Mouse (Mus musculus): ENCODE data around the gene Tnik. TPM values are rescaled to one million over a fixed set of nuclear protein-coding genes. Genes with fewer than 3 reads are reported as not detected.

Gene Tnik
- polyA plus RNA-seq, 1 experiment, result 0.21 TPM

DNA sequence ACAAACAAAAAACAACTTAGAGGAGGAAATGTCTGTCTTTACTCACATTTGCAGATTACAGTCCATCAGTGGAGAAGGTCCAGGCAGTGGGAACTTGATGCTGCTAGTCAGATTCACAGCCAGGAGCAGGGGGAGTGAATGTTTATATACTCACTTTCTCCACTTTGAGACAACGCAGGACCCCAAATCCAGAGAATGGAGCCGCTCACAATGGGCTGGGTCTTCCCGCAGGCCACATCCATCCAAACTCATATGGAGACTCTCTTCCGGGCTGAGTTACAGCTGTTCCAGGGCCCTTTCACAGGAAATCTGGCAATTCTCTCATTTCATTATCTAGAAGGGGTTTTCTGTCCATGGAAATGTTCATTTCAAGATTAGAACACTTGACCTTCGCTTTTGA lies 277.1 kb downstream of the Tnik start:
- H3ac ChIP-seq (ENCODE audit: control insufficient read depth, insufficient read length, low read depth), result no peak overlapping the region
- H3K4me3 ChIP-seq (ENCODE audit: insufficient read depth, poor library complexity, severe bottlenecking), result no peak overlapping the region
- H3K27me3 ChIP-seq (ENCODE audit: control insufficient read depth, insufficient read depth, insufficient read length), result no peaks in the 10 kb centered on the region
- H3K79me2 ChIP-seq (ENCODE audit: control insufficient read depth, insufficient read depth), result no peaks in the 10 kb centered on the region
- TF ChIP-seq MAX (IDR thresholded peaks at IDR 0.05), result no peak
- TF ChIP-seq USF1 (IDR thresholded peaks at IDR 0.05; ENCODE audit: low read depth), result no peak
- TF ChIP-seq MYOD1 (IDR thresholded peaks at IDR 0.05; ENCODE audit: control insufficient read depth, insufficient read length, low read depth), result no peak
- no peak for TF ChIP-seq MYOG (IDR thresholded peaks at IDR 0.05; ENCODE audit: control insufficient read depth, extremely low read depth, insufficient read length)
- no peak for TF ChIP-seq CEBPB (IDR thresholded peaks at IDR 0.05; ENCODE audit: low read depth)
- no peak for TF ChIP-seq FOSL1 (IDR thresholded peaks at IDR 0.05; ENCODE audit: insufficient read depth, low read length, poor library complexity, severe bottlenecking)
- no peak for TF ChIP-seq CTCF (IDR thresholded peaks at IDR 0.05; ENCODE audit: control insufficient read depth, insufficient read depth, insufficient read length)
- H3K36me3 ChIP-seq (ENCODE audit: control insufficient read depth, insufficient read depth), result no peaks in the 10 kb centered on the region
- no peaks in the 10 kb centered on the region for H3K79me3 ChIP-seq (ENCODE audit: low read depth)

DNA sequence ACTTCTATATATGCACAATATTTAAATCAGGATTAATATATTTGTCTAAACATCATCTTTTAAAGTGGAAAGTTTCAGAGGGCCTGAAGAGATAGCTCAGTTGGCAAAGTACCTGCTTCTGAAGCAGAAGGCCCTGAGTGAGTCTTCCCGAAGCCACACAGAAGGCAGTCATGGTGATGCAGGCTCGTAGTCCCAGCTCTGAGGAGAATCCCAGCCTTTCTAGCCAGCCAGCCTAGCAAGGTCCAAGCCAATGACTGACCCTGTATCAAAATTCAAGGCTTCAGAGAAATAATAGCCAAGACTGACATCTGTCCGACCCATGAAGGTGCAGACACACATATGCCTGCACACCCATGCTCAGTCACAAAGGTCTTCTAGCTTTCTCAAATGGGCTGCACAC lies 279.9 kb downstream of the Tnik start:
- Histone ChIP-seq H3ac (ENCODE audit: control insufficient read depth, insufficient read length, low read depth) (no peak overlapping the region), H3K36me3 (ENCODE audit: control insufficient read depth, insufficient read depth) (no peaks in the 10 kb centered on the region), H3K79me3 (ENCODE audit: low read depth) (no peaks in the 10 kb centered on the region), H3K27me3 (ENCODE audit: control insufficient read depth, insufficient read depth, insufficient read length) (no peaks in the 10 kb centered on the region), H3K4me3 (ENCODE audit: insufficient read depth, poor library complexity, severe bottlenecking) (no peak overlapping the region), H3K79me2 (ENCODE audit: control insufficient read depth, insufficient read depth) (no peaks in the 10 kb centered on the region)
- no peak for TF ChIP-seq USF1 (IDR thresholded peaks at IDR 0.05; ENCODE audit: low read depth)

DNA sequence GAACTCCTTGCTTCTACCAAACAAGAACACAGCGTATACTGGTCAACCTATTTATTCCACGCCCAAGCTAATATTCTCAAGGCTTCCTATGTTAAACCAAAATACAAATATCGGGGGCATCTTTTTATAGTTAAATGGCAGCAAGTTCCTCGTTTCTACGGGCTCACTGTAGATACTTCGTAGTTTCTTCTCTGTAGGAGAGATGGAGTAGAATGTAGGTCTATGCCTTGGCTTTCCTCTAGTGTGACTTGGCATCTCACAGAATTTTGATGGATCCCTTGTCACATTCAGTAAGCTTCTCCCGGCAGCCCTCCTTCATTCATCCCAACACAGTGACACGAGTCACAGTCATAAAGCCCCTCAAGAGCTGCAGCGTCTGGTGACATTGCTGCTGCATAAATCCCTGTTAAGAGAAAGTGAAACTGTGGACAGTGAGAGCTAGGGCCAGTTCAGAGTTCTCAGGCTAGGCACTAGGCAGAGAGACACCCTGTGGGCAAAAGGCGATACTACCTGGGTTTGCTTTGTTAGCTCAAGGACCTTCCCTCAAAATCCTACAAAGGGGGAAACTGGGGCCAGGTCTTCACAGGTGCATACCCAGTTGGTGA lies 280.5 kb downstream of the Tnik start:
- Histone ChIP-seq H3K27me3 (ENCODE audit: control insufficient read depth, insufficient read depth, insufficient read length) (no peaks in the 10 kb centered on the region), H3K4me3 (ENCODE audit: insufficient read depth, poor library complexity, severe bottlenecking) (no peak overlapping the region), H3K79me3 (ENCODE audit: low read depth) (no peaks in the 10 kb centered on the region), H3K79me2 (ENCODE audit: control insufficient read depth, insufficient read depth) (no peaks in the 10 kb centered on the region), H3K36me3 (ENCODE audit: control insufficient read depth, insufficient read depth) (no peaks in the 10 kb centered on the region), H3ac (ENCODE audit: control insufficient read depth, insufficient read length, low read depth) (no peak overlapping the region)
- no peak for TF ChIP-seq USF1 (IDR thresholded peaks at IDR 0.05; ENCODE audit: low read depth)
- peak; percentile 30 for TF ChIP-seq CTCF (IDR thresholded peaks at IDR 0.05; ENCODE audit: control insufficient read depth, insufficient read depth, insufficient read length)
- no peak for TF ChIP-seq CEBPB (IDR thresholded peaks at IDR 0.05; ENCODE audit: low read depth)
- TF ChIP-seq MYOD1 (IDR thresholded peaks at IDR 0.05; ENCODE audit: control insufficient read depth, insufficient read length, low read depth), result no peak

DNA sequence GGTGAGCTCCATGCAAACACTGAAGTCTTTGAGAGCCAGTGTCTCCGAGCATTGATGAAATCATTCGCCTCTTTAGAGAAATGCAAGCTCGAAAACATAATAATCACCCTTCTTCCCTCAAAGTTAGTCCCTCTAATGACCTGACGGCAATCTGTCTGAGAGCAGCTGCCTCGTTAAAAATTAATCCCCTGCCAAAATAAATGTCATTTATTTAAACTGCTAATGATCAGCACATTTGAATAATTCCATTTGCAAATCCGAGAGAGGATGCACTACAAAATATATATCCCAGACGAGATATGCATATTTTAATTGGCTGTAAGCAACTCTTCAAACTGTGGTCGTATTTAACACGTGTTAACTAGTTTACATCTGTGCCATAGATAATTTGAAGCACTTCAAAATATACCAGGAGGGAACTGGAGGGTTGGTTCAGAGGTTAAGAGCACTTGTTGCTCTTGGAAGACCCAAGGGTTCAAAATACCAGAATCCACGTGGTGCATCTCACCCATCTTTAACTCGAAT lies 281.4 kb downstream of the Tnik start:
- no peak for TF ChIP-seq MAX (IDR thresholded peaks at IDR 0.05)
- TF ChIP-seq MYOD1 (IDR thresholded peaks at IDR 0.05; ENCODE audit: control insufficient read depth, insufficient read length, low read depth), result no peak
- TF ChIP-seq FOSL1 (IDR thresholded peaks at IDR 0.05; ENCODE audit: insufficient read depth, low read length, poor library complexity, severe bottlenecking), result no peak
- no peak for TF ChIP-seq MYOG (IDR thresholded peaks at IDR 0.05; ENCODE audit: control insufficient read depth, extremely low read depth, insufficient read length)
- TF ChIP-seq CTCF (IDR thresholded peaks at IDR 0.05; ENCODE audit: control insufficient read depth, insufficient read depth, insufficient read length), result no peak
- no peak for TF ChIP-seq USF1 (IDR thresholded peaks at IDR 0.05; ENCODE audit: low read depth)
- TF ChIP-seq CEBPB (IDR thresholded peaks at IDR 0.05; ENCODE audit: low read depth), result no peak
- H3K27me3 ChIP-seq (ENCODE audit: control insufficient read depth, insufficient read depth, insufficient read length), result no peaks in the 10 kb centered on the region
- no peaks in the 10 kb centered on the region for H3K36me3 ChIP-seq (ENCODE audit: control insufficient read depth, insufficient read depth)
- no peak overlapping the region for H3ac ChIP-seq (ENCODE audit: control insufficient read depth, insufficient read length, low read depth)
- H3K4me3 ChIP-seq (ENCODE audit: insufficient read depth, poor library complexity, severe bottlenecking), result no peak overlapping the region
- H3K79me3 ChIP-seq (ENCODE audit: low read depth), result no peaks in the 10 kb centered on the region
- H3K79me2 ChIP-seq (ENCODE audit: control insufficient read depth, insufficient read depth), result no peaks in the 10 kb centered on the region

DNA sequence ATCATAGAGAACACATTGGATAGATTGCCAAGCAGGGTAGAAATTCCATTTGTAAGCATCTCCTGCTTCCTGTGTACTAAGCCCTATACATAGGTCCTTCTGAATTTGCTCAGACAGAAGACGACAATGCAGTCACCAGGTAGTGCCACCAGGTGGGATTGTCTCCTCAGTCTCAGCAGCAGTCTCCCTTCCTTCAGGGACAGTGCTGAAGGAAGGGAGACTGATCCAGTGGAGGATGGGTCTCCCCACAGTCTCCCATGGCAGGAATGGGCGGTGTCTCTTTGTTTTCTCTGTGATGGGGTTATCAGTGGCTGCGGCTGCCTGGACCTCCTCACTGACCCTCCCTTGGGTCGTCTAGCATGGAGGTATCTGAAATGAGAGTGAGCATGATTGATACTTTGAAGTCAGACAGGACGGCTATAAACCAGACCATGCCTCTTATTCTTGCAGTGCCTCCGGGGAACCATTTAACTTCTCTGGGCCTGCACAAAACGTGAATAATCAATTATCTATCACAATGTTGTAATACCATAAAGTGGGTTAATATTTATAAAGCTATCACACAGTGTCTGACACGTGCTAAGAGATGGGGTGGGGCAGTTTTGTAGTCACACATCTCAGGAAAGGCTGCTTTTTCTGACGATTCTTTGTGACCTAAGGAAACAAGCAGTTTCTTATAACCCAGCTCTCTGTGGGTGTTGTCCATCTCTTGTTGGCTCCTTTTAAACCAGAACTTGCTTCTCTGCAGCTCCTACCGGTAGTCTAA lies 285.1 kb downstream of the Tnik start:
- H3K79me3 ChIP-seq (ENCODE audit: low read depth), result no peaks in the 10 kb centered on the region
- H3K36me3 ChIP-seq (ENCODE audit: control insufficient read depth, insufficient read depth), result no peaks in the 10 kb centered on the region
- H3ac ChIP-seq (ENCODE audit: control insufficient read depth, insufficient read length, low read depth), result no peak overlapping the region
- H3K4me3 ChIP-seq (ENCODE audit: insufficient read depth, poor library complexity, severe bottlenecking), result no peak overlapping the region
- no peaks in the 10 kb centered on the region for H3K27me3 ChIP-seq (ENCODE audit: control insufficient read depth, insufficient read depth, insufficient read length)
- H3K79me2 ChIP-seq (ENCODE audit: control insufficient read depth, insufficient read depth), result no peaks in the 10 kb centered on the region
- TF ChIP-seq MYOG (IDR thresholded peaks at IDR 0.05; ENCODE audit: control insufficient read depth, extremely low read depth, insufficient read length) (no peak), MYOD1 (IDR thresholded peaks at IDR 0.05; ENCODE audit: control insufficient read depth, insufficient read length, low read depth) (no peak), CTCF (IDR thresholded peaks at IDR 0.05; ENCODE audit: control insufficient read depth, insufficient read depth, insufficient read length) (no peak), MAX (IDR thresholded peaks at IDR 0.05) (no peak), CEBPB (IDR thresholded peaks at IDR 0.05; ENCODE audit: low read depth) (no peak), FOSL1 (IDR thresholded peaks at IDR 0.05; ENCODE audit: insufficient read depth, low read length, poor library complexity, severe bottlenecking) (no peak), USF1 (IDR thresholded peaks at IDR 0.05; ENCODE audit: low read depth) (no peak)

DNA sequence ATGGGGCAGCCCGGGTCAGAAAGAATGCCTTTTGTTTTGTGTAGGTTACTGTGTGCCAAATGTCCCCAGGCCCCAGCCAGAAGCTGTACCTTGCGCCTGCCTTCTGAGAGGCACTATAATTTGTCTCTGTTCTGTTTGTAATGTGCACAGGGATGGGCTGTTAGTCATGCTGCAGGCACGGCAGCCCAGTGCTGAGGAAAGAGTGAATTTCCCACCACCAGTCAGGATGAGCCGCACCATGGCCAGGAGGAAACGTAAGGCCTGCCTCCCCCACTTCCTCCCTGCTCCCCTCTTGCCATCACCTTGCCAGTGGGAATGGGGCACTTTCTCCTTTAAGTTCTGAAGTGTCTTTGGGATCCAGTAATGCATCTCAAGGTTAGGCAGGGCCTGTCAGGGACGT lies 286.4 kb downstream of the Tnik start:
- H3K79me2 ChIP-seq (ENCODE audit: control insufficient read depth, insufficient read depth), result no peaks in the 10 kb centered on the region
- H3K4me3 ChIP-seq (ENCODE audit: insufficient read depth, poor library complexity, severe bottlenecking), result no peak overlapping the region
- no peaks in the 10 kb centered on the region for H3K27me3 ChIP-seq (ENCODE audit: control insufficient read depth, insufficient read depth, insufficient read length)
- no peak overlapping the region for H3ac ChIP-seq (ENCODE audit: control insufficient read depth, insufficient read length, low read depth)
- H3K36me3 ChIP-seq (ENCODE audit: control insufficient read depth, insufficient read depth), result no peaks in the 10 kb centered on the region
- no peak for TF ChIP-seq MYOG (IDR thresholded peaks at IDR 0.05; ENCODE audit: control insufficient read depth, extremely low read depth, insufficient read length)
- no peak for TF ChIP-seq FOSL1 (IDR thresholded peaks at IDR 0.05; ENCODE audit: insufficient read depth, low read length, poor library complexity, severe bottlenecking)
- no peak for TF ChIP-seq USF1 (IDR thresholded peaks at IDR 0.05; ENCODE audit: low read depth)
- TF ChIP-seq MYOD1 (IDR thresholded peaks at IDR 0.05; ENCODE audit: control insufficient read depth, insufficient read length, low read depth), result no peak
- TF ChIP-seq MAX (IDR thresholded peaks at IDR 0.05), result no peak
- TF ChIP-seq CTCF (IDR thresholded peaks at IDR 0.05; ENCODE audit: control insufficient read depth, insufficient read depth, insufficient read length), result no peak
- TF ChIP-seq CEBPB (IDR thresholded peaks at IDR 0.05; ENCODE audit: low read depth), result no peak
- H3K79me3 ChIP-seq (ENCODE audit: low read depth), result no peaks in the 10 kb centered on the region

Measured in C2C12 (cell line).